Mouse (Mus musculus) lung, embryonic 15.5 days (tissue): ENCODE results near the gene Prkn. TPM values are rescaled to one million over a fixed set of nuclear protein-coding genes. Genes with fewer than 3 reads are reported as not detected.

Experiments used
- ATAC-seq: fragments of 200-750 bp; cut with Nextera tagmentation; 2 replicates; pipeline ENCODE4 v1.8.0; 2017; ENCODE audit warnings: moderate number of reproducible peaks, borderline replicate concordance; ENCODE audit not compliant: low FRiP score, low TSS enrichment; ENCODE audit errors: extremely low read depth
- H3K27ac ChIP-seq: fragments of 300-500 bp; sonication (generic); 2 replicates; pipeline ENCODE4 v1.5.1; 2015; ENCODE audit warnings: moderate library complexity, mild to moderate bottlenecking, inconsistent platforms
- H3K27me3 ChIP-seq: fragments of 300-500 bp; sonication (generic); 2 replicates; pipeline ENCODE4 v1.6.1; 2015; ENCODE audit warnings: inconsistent platforms
- H3K36me3 ChIP-seq: fragments of 300-500 bp; sonication (generic); 2 replicates; pipeline ENCODE4 v1.6.1; 2015; ENCODE audit warnings: inconsistent platforms
- H3K4me1 ChIP-seq: fragments of 300-500 bp; sonication (generic); 2 replicates; pipeline ENCODE4 v1.6.1; 2015; ENCODE audit warnings: inconsistent platforms
- H3K4me2 ChIP-seq: fragments of 300-500 bp; sonication (generic); 2 replicates; pipeline ENCODE4 v1.6.1; 2015; ENCODE audit warnings: inconsistent platforms, mild to moderate bottlenecking, moderate library complexity
- H3K4me3 ChIP-seq: fragments of 300-500 bp; sonication (generic); 2 replicates; pipeline ENCODE4 v1.5.1; 2015; ENCODE audit warnings: mild to moderate bottlenecking, inconsistent platforms
- H3K9ac ChIP-seq: fragments of 300-500 bp; sonication (generic); 2 replicates; pipeline ENCODE4 v1.6.1; 2015; ENCODE audit warnings: inconsistent platforms
- H3K9me3 ChIP-seq: fragments of 300-500 bp; sonication (generic); 2 replicates; pipeline ENCODE4 v1.6.1; 2016; ENCODE audit warnings: inconsistent platforms
- WGBS: fragments of 180-500 bp; shearing (Covaris S2); methylation state at CpG from one replicate; pipeline ENCODE4 v1.1.7; 2015; 5-methylcytosine and 5-hydroxymethylcytosine counted together
- polyA plus RNA-seq: library from polyadenylated mRNA; unstranded; fragments of >200 nt; fragmentation: Nextera tagmentation; extraction: Ambion mirVana; gene quantifications from 2 replicates; pipeline ENCODE4 v1.2.1, GENCODE M21; 2015

Prkn gene
- polyA plus RNA-seq, 1 experiment from 2014 or later, result 0.90 TPM

DNA sequence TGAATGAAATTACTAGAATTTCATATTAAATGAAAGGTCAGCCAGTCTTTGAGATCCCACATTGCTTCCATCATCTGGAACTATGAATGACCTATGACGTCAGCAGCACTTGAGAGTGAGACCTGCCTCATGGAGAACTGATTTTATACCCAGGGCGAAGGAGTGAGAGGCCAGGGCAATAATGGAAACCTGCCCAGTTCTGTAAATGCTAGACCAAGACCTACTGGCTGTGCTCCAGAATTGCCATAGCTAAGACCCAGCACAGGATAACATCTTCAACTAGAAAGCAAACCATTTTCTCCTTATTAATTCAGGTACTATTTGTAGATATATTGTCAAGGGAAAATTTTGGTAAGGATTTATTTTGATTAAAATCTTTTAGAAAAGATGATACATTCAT lies 183.2 kb downstream of the Prkn start:
- Histone ChIP-seq H3K36me3 (no peaks in the 10 kb centered on the region), H3K4me2 (no peak overlapping the region), H3K9ac (no peak overlapping the region), H3K4me1 (peaks cover 10% of the 10 kb centered on the region; the same call in 1 of the 2 replicates), H3K9me3 (no peaks in the 10 kb centered on the region), H3K4me3 (no peak overlapping the region), H3K27me3 (no peaks in the 10 kb centered on the region), H3K27ac (no peak overlapping the region)
- no peak for ATAC-seq
- 69% methylated on average over 2 of the region's 2 CpGs for WGBS

DNA sequence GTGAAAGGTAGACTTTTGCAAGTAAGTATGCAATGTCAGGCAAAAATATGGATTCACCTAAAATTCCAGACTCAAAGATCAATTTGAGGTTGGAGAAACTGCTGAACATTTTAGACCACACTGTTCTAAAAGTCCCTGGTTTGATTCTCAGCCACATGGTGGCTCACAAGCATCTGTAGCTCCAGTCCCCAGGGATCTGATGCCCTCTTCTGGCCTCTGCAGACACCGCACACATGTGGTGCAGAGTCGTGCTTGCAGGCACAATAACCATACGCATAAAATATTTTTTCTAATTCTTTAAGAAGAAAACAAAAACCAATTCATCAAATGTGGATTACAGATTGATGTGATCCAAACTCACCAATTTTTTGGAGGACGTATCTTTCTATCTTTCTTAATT lies 189.2 kb downstream of the Prkn start:
- Histone ChIP-seq H3K27me3 (no peaks in the 10 kb centered on the region), H3K4me1 (0 out of 2 replicates have a peak, but pooled peaks cover 6% of the 10 kb centered on the region), H3K36me3 (no peaks in the 10 kb centered on the region), H3K27ac (no peak overlapping the region), H3K4me3 (no peak overlapping the region), H3K9ac (no peak overlapping the region), H3K4me2 (no peak overlapping the region), H3K9me3 (no peaks in the 10 kb centered on the region)
- ATAC-seq, result no peak
- WGBS, result 93% methylated on average over 4 of the region's 4 CpGs

DNA sequence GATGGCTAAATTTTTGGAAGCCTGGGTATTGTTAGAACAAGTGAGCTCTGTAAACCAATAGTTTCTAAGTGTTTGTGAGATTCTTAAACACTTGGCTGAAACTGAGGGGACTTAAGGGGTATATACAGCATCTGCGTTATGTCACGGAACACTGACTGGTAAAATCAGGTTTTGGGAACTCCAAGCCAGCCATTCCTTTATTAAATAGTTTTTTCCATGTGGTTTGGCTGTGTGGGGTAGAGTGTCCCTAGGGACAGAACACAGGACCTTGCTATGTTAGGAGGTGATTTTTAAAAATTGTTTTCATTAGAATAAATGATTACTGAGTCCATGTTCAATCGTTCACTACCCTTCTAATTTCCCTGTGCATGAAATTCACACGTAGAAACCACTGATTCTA lies 190.8 kb downstream of the Prkn start:
- H3K9ac ChIP-seq, result no peak overlapping the region
- H3K4me2 ChIP-seq, result no peak overlapping the region
- ATAC-seq, result no peak
- H3K4me1 ChIP-seq, result 0 out of 2 replicates have a peak, but pooled peaks cover 1% of the 10 kb centered on the region
- no peaks in the 10 kb centered on the region for H3K36me3 ChIP-seq
- H3K27me3 ChIP-seq, result no peaks in the 10 kb centered on the region
- 77% methylated on average over 4 of the region's 4 CpGs for WGBS
- no peak overlapping the region for H3K4me3 ChIP-seq
- no peak overlapping the region for H3K27ac ChIP-seq
- H3K9me3 ChIP-seq, result no peaks in the 10 kb centered on the region

DNA sequence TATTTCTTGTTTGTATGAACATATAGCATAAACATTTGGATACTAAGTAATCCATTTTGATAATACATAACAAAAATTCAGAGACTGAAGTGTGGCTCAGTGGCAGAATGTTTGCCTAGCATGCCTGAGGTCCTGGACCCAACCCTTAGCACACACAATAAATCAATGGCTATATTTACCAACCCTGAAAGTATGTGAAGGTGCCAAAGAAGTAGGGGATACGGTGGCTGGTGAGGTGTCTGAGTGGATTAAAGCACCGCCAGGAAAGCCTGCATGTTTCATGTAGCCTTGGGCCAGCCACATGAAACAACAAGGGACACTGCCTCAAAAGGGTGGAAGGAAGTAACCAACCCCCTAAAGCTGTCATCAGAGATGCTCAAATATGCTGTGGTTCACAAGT lies 192.2 kb downstream of the Prkn start:
- H3K4me3 ChIP-seq, result no peak overlapping the region
- ATAC-seq, result no peak
- H3K27ac ChIP-seq, result no peak overlapping the region
- no peak overlapping the region for H3K9ac ChIP-seq
- H3K27me3 ChIP-seq, result no peaks in the 10 kb centered on the region
- WGBS, result 45% methylated on average over 2 of the region's 2 CpGs
- H3K9me3 ChIP-seq, result no peaks in the 10 kb centered on the region
- no peaks in the 10 kb centered on the region for H3K4me1 ChIP-seq
- H3K36me3 ChIP-seq, result no peaks in the 10 kb centered on the region
- H3K4me2 ChIP-seq, result no peak overlapping the region

DNA sequence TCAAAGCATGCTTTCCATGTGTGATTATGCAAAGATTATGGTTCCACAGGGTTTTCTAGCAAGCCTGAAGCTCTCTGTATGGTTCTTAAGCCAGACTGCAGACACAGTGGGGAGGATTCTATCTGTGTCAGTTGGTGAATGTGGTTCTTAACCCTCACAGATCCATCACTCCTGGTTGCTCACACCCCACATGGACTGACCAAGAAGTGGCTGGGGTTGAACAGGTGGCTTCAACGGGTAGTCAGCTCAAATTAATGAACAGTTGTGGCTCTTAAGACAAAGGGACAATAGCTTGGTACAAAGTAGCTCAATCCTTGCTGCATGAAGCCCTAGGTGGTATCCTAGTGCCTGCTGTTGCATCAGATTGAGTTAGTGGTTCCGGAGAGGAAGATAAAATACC lies 193.4 kb downstream of the Prkn start:
- H3K4me1 ChIP-seq, result no peaks in the 10 kb centered on the region
- H3K27me3 ChIP-seq, result no peaks in the 10 kb centered on the region
- no peak overlapping the region for H3K4me3 ChIP-seq
- no peaks in the 10 kb centered on the region for H3K36me3 ChIP-seq
- H3K9me3 ChIP-seq, result no peaks in the 10 kb centered on the region
- ATAC-seq, result no peak
- 53% methylated on average over 2 of the region's 2 CpGs for WGBS
- H3K4me2 ChIP-seq, result no peak overlapping the region
- H3K9ac ChIP-seq, result no peak overlapping the region
- no peak overlapping the region for H3K27ac ChIP-seq

DNA sequence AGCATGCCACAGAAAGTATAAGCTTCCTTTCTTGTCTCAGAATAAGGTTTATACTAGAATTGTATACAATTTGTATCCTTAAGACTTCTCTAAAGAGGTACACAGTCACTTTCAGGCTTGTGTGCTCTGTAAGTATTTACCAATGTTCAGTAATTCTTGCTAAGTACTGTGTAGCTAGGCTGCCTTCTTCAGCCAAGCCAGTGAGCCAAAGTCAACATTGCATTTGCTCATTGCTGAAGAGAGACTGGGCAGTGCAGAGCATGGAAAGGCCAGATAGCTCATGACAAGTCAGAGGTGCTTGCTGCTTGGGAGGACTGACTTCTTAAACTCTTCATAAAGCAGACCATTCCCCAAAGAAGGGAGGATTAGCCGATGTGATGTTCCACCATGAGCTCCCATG lies 198.1 kb downstream of the Prkn start:
- H3K36me3 ChIP-seq, result no peaks in the 10 kb centered on the region
- H3K27me3 ChIP-seq, result no peaks in the 10 kb centered on the region
- H3K27ac ChIP-seq, result no peak overlapping the region
- H3K4me1 ChIP-seq, result no peaks in the 10 kb centered on the region
- no peak overlapping the region for H3K4me3 ChIP-seq
- no peak overlapping the region for H3K9ac ChIP-seq
- 0 out of 2 replicates have a peak, but pooled peaks have one; percentile 35 for ATAC-seq
- no peak overlapping the region for H3K4me2 ChIP-seq
- H3K9me3 ChIP-seq, result no peaks in the 10 kb centered on the region
- 85% methylated on average over 1 of the region's 1 CpGs for WGBS

DNA sequence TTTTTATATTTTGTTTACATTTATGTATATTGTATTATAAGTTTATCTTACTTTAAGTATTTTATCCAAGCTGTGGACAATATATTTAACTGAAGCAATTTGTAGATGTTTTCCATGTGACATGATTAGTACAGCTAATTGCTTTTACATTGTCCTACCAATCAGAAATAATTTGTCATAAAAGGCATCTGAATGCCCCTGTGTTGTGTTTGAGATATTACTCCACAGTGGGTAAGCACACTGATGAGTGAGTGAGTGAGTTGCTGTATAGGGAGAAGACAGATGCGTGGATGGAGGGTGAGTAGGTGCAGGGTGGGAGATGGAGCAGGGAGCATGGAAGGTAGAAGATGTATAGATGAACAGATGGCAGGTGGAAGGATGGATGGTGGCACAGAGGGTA lies 218.8 kb downstream of the Prkn start:
- WGBS, result 81% methylated on average over 1 of the region's 1 CpGs
- Histone ChIP-seq H3K36me3 (no peaks in the 10 kb centered on the region), H3K27me3 (no peaks in the 10 kb centered on the region), H3K9me3 (no peaks in the 10 kb centered on the region), H3K27ac (no peak overlapping the region), H3K4me2 (no peak overlapping the region), H3K4me1 (no peaks in the 10 kb centered on the region), H3K4me3 (no peak overlapping the region), H3K9ac (no peak overlapping the region)
- ATAC-seq, result no peak

DNA sequence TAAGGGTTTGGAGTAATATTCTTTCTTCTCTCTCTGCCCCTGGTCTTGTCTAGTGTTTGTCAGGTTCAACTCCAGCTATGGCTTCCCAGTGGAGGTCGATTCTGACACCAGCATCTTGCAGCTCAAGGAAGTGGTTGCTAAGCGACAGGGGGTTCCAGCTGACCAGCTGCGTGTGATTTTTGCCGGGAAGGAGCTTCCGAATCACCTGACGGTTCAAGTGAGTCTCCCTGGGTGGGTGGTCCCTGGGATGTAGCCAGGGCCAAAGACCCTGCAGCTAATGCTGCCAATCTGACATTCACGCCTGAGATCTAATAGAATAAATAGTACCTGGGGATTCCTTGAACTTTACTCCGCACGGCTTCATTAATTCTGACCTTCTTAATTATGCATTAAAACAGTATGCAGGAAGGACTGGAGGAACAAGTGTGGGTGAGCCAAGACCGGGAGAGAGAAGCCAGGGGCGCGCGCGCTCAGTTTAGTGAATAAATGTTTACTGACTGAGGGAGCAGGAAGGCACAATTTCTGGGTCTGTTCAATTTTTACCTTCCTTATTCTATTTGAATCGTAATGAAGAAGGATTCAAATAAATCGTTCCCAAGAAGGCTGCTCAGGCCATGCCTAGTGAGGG lies 227.0 kb downstream of the Prkn start:
- no peaks in the 10 kb centered on the region for H3K27me3 ChIP-seq
- ATAC-seq, result no peak
- peaks cover 13% of the 10 kb centered on the region for H3K4me1 ChIP-seq
- no peak overlapping the region for H3K27ac ChIP-seq
- peak overlapping the region; percentile 44 for H3K4me2 ChIP-seq
- WGBS, result 6% methylated on average over 16 of the region's 16 CpGs
- no peaks in the 10 kb centered on the region for H3K9me3 ChIP-seq
- H3K4me3 ChIP-seq, result no peak overlapping the region
- no peaks in the 10 kb centered on the region for H3K36me3 ChIP-seq
- H3K9ac ChIP-seq, result no peak overlapping the region

DNA sequence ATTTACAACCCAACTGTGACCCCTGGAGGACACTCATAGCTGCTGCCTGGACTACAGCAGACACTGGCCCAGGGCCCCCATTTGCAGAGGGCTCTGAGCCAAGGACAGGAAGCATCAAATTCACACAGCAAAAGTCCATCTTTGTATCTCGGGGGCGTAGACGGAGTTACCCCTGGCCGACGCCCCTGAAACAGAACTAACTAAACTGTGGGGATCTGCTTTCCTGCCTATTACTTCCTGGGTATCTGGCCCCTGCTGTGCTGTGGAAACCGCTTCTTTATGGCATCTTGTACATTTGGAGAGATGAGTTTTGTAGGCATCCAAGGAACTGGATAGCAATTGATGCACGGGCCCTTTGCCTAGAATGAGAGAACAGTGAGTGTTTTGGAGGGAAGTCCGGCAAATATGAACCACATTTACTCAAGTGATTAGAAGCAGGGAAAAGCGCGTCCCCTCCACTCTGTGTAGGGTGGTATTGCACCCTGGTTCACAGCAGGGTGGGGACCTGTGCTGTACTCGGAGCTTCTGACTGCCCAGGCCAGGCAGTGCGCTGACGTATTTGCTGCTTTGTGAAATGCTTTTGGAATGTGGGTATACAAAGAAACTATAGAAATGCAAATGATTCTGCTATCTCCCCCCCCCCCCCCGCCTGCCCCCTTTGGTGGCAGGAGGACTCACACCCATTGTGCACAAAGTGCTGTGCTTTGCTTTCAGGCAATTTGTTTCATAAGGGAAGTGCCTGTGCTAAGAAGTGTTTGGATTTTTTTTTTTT lies 227.7 kb downstream of the Prkn start:
- no peaks in the 10 kb centered on the region for H3K27me3 ChIP-seq
- H3K4me3 ChIP-seq, result no peak overlapping the region
- 18% methylated on average over 14 of the region's 14 CpGs for WGBS

DNA sequence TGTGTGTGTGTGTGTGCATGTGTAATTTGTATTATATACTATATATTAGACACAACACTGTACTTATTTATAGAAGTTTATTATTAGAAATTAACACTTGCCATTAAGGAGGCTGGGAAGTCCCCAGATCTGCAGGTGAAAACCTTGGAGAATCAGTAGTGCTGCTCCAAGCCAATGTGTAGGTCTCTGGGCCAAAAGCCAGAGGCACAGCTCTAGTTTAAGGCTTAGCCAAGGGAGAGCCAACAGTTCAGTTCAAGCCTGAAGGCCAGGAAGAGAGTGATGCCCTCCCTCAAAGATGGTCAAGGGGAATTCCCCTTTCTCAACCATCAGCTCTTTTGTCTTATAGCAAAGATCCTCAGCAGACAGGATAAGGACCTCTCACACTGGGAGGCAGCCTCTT lies 230.8 kb downstream of the Prkn start:
- Histone ChIP-seq H3K9ac (no peak overlapping the region), H3K36me3 (no peaks in the 10 kb centered on the region)

More for the DNA sequence above, 227.7 kb downstream of the Prkn start:
- Histone ChIP-seq H3K36me3 (no peaks in the 10 kb centered on the region), H3K27ac (no peak overlapping the region; the same call in 1 of the 2 replicates), H3K4me1 (peaks cover 13% of the 10 kb centered on the region), H3K9me3 (no peaks in the 10 kb centered on the region), H3K4me2 (peak overlapping the region; percentile 44), H3K9ac (no peak overlapping the region)
- peak; percentile 83; the same call in 1 of the 2 replicates for ATAC-seq

DNA sequence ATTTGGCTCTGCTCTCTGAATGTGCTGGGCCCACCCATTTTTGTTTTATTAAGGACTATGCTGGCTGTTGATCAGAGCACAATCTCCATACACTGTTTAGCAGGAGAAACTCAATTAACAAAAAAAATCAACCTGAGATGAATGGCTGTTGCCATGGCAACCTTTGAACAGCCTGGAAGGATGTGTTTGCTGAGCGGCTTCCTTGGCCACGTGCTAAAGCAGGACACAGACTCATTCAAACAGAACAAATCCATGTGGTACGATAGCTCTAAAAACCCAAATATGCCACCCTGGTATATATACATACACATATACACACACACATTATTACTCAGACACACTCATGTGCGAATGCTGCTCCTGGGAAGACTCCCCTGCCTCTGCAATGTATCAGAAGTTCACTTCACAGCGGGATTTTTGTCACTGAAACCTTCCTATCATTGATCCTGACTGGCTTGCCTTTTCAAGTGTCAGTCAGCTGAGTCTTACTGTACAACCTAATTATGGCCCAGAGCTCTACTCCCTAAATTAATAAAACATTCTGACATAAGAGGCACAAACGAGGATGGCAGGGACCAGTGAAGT lies 236.2 kb downstream of the Prkn start:
- ATAC-seq, result no peak
- no peaks in the 10 kb centered on the region for H3K4me1 ChIP-seq
- no peak overlapping the region for H3K27ac ChIP-seq
- no peak overlapping the region for H3K9ac ChIP-seq
- H3K9me3 ChIP-seq, result no peaks in the 10 kb centered on the region
- WGBS, result 43% methylated on average over 6 of the region's 6 CpGs
- H3K27me3 ChIP-seq, result no peaks in the 10 kb centered on the region
- no peak overlapping the region for H3K4me2 ChIP-seq
- H3K36me3 ChIP-seq, result no peaks in the 10 kb centered on the region
- no peak overlapping the region for H3K4me3 ChIP-seq

More for the DNA sequence above, 230.8 kb downstream of the Prkn start:
- no peak for ATAC-seq
- Histone ChIP-seq H3K9me3 (no peaks in the 10 kb centered on the region), H3K27ac (no peak overlapping the region), H3K4me1 (peaks cover 13% of the 10 kb centered on the region), H3K4me3 (no peak overlapping the region), H3K4me2 (no peak overlapping the region), H3K27me3 (no peaks in the 10 kb centered on the region)

DNA sequence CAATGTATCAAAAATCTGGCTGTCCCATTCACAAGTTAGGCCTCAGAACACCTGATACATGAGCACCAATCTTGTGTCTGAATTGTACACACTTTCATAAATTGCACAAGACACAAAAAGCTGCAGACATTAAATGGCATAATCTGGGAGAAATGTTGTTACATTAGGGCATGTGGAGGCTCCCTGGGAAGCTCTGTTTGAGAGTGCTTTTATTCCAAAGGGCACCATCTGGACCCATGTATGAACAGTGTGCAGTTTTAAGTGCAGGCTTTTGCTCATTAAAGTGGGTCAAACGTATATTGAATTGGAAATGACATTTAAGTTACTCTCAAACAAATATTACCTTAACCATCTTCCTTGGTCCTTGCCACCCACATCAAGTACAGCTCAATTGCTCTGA lies 246.3 kb downstream of the Prkn start:
- Histone ChIP-seq H3K9ac (no peak overlapping the region), H3K9me3 (no peaks in the 10 kb centered on the region), H3K4me3 (no peak overlapping the region), H3K4me1 (peaks cover 3% of the 10 kb centered on the region; the same call in 1 of the 2 replicates), H3K36me3 (no peaks in the 10 kb centered on the region), H3K27ac (no peak overlapping the region), H3K4me2 (no peak overlapping the region), H3K27me3 (no peaks in the 10 kb centered on the region)
- 46% methylated on average over 1 of the region's 1 CpGs for whole genome bisulfite sequencing
- ATAC-seq, result no peak
